Mouse (Mus musculus) megakaryocyte, embryonic 14.5 days (primary cell): ENCODE results near the gene Nthl1.

Source experiments
- FLI1 ChIP-seq: IDR thresholded peaks from 2 replicates; pipeline ENCODE4 v1.6.1; 2012; ENCODE audit warnings: low read length, inconsistent platforms, mixed read lengths
- GATA1 ChIP-seq: IDR thresholded peaks from 3 replicates; pipeline ENCODE4 v1.6.1; 2012; ENCODE audit warnings: mixed read lengths, low read length, inconsistent platforms, borderline replicate concordance

DNA sequence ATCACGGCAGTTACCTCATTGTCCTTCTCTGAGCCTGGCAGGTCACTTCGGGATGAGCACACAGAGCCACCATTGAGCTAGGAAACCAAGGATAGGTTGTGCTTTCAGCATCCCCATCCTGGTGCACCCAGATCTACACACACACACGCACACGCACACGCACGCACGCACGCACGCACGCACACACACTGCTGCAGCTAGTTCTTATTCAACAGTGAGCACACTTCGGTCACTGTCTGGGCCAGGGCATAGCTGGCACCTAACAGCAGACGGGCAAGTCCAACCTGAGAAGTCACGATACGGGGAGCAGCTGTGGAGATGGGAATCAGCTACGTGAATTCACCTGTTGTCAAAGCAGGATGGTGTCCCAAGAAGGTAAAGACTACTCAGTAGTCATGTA is 8.1 kb downstream of the Nthl1 start:
- no peak for TF ChIP-seq GATA1
- TF ChIP-seq FLI1: no peak
